Mouse (Mus musculus) testis, adult 2 months (tissue): ENCODE measurements around the gene Fkbp11. TPM values are rescaled to one million over a fixed set of nuclear protein-coding genes. Genes with fewer than 3 reads are reported as not detected.
"Not testable (repeated sequence)": the region's sequence is repeated elsewhere in the genome, so short reads cannot be mapped to it uniquely, and the experiment has no call there.

Experiments
- H3K27ac ChIP-seq: fragments of 200-500 bp; 2 replicates; pipeline ENCODE4 v1.5.1; 2012; ENCODE audit warnings: low read depth, low read length; ENCODE audit not compliant: control insufficient read depth, insufficient read depth
- H3K27me3 ChIP-seq: fragments of 200-500 bp; 2 replicates; pipeline ENCODE4 v1.6.1; 2012; ENCODE audit warnings: mild to moderate bottlenecking, low read length, moderate library complexity; ENCODE audit not compliant: control insufficient read depth, insufficient read depth
- H3K36me3 ChIP-seq: fragments of 200-500 bp; 2 replicates; pipeline ENCODE4 v1.6.1; 2012; ENCODE audit warnings: mild to moderate bottlenecking, low read length; ENCODE audit not compliant: control insufficient read depth, insufficient read depth
- H3K4me1 ChIP-seq: fragments of 200-500 bp; 2 replicates; pipeline ENCODE4 v1.6.1; 2012; ENCODE audit warnings: low read length; ENCODE audit not compliant: control insufficient read depth, insufficient read depth
- H3K4me3 ChIP-seq: fragments of 200-500 bp; 2 replicates; pipeline ENCODE4 v1.5.1; 2012; ENCODE audit warnings: low read depth, mild to moderate bottlenecking, low read length, moderate library complexity, mixed read lengths; ENCODE audit not compliant: control insufficient read depth
- CTCF ChIP-seq: fragments of 200-500 bp; IDR thresholded peaks from 2 replicates; pipeline ENCODE4 v1.5.1; 2012; ENCODE audit warnings: low read depth, mild to moderate bottlenecking, inconsistent platforms, low read length, moderate library complexity; ENCODE audit not compliant: control insufficient read depth, insufficient read depth, insufficient replicate concordance
- POLR2A ChIP-seq: fragments of 200-500 bp; IDR thresholded peaks from 2 replicates; pipeline ENCODE4 v1.6.1; 2012; ENCODE audit warnings: low read depth, mild to moderate bottlenecking, inconsistent platforms, low read length, moderate library complexity; ENCODE audit not compliant: control insufficient read depth
- polyA plus RNA-seq: library from polyadenylated mRNA; depleted of rRNA; stranded (reverse); fragments of >200 nt; gene quantifications from 2 replicates; pipeline ENCODE4 v1.2.3, GENCODE M21; 2012

Fkbp11 gene
- polyA plus RNA-seq, 1 experiment: 1.0 TPM

DNA sequence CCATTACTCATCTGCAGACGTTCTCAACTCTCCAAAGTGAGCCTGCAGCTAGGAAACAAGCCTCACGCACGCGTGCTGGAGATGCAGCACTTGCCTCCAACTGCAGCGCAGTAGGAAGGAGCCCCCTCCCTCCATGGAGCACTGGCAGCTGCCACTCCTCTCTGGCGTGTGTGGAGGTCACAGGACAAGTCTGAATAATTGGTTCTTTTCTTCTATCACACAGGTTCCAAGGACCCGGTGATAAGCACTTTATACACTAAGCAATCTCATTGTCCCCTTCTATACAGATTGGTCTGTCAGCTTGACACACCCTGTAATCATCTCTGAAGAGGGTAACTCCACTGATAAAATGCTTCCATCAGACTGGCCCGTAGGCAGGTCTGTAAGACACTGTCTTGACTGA is 25.0 kb upstream of the Fkbp11 start:
- Histone ChIP-seq H3K4me1 (no peaks in the 10 kb centered on the region; the same call in 1 of the 2 replicates), H3K36me3 (no peaks in the 10 kb centered on the region; the same call in 1 of the 2 replicates), H3K27ac (no peak overlapping the region), H3K27me3 (no peaks in the 10 kb centered on the region), H3K4me3 (no peak overlapping the region)
- TF ChIP-seq CTCF: no peak
- 0 out of 2 replicates have a peak, but pooled peaks have one; percentile 14 for TF ChIP-seq POLR2A

DNA sequence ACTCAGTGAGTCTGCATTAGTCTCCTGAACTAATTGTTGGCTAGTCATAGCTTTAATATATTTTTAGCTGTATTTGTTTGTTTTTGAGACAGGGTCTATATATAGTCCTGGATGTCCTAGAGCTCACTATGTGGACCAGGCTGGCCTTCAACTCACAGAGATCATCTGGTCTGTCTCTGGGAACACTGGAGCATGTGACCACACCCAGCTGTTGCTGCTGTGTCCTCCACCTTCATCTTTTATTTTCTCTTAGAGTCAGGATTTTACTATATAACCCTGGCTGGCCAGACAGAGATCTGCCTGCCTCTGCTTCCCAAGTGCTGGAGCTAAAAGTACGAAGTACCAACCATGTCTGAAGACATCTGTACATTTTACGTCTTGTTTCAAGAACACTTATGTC is 21.1 kb upstream of the Fkbp11 start:
- Histone ChIP-seq H3K4me1 (no peaks in the 10 kb centered on the region; the same call in 1 of the 2 replicates), H3K4me3 (no peak overlapping the region), H3K27ac (no peak overlapping the region), H3K27me3 (no peaks in the 10 kb centered on the region), H3K36me3 (no peaks in the 10 kb centered on the region; the same call in 1 of the 2 replicates)
- TF ChIP-seq POLR2A (no peak), CTCF (no peak)

DNA sequence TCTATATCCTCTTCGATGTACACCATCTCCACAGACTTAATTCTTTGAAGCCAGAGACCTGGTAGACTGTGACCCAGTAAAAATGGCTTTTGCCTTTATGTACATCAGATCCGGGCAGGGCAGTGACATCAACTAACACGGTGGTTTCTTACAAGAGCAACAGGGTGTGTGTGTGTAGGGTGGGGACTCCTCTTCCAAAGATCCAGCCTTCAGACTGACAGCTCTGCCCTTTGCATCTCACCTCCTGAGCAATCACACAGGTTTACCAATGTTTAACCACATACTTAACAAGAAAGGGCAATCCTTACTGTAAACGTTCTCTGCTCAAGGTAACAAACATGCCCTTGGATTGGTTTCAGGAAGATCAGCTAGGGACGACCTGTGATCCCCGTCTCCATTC is 19.3 kb upstream of the Fkbp11 start:
- no peak overlapping the region for H3K4me3 ChIP-seq
- no peaks in the 10 kb centered on the region; the same call in 1 of the 2 replicates for H3K4me1 ChIP-seq
- no peak overlapping the region for H3K27ac ChIP-seq
- H3K27me3 ChIP-seq: no peaks in the 10 kb centered on the region
- TF ChIP-seq CTCF (no peak), POLR2A (no peak)
- H3K36me3 ChIP-seq: no peaks in the 10 kb centered on the region; the same call in 1 of the 2 replicates

DNA sequence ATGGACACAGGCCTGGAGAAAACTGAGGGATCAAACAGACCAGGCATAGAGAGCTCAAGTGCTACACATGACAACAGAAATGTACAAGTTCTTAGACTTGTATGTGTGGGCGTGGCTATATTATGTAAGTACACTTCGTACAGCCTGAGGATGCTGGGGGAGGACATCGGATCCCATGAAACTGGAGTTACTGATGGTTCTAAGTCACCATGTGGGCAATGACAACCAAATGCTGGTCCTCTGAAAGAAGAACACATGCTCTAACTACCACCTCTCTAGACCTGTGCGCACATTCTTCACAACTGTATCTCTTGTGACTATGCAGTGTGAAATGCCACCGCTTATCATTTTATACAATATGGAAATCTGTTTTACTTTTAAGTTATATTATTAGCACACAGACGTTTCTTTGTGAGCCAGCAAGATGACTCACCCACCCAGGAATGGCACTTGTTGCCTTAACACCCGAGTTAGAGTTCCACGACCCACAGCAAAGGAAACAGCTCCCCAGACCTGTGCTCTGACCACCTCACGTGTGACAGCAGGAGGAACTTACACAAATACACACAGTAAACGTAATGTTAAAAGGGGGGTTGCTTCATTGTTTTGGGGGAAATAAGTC is 18.5 kb upstream of the Fkbp11 start:
- TF ChIP-seq CTCF: no peak
- no peak overlapping the region for H3K27ac ChIP-seq
- no peaks in the 10 kb centered on the region; the same call in 1 of the 2 replicates for H3K4me1 ChIP-seq
- no peak overlapping the region for H3K4me3 ChIP-seq
- H3K27me3 ChIP-seq: no peaks in the 10 kb centered on the region
- H3K36me3 ChIP-seq: no peaks in the 10 kb centered on the region

DNA sequence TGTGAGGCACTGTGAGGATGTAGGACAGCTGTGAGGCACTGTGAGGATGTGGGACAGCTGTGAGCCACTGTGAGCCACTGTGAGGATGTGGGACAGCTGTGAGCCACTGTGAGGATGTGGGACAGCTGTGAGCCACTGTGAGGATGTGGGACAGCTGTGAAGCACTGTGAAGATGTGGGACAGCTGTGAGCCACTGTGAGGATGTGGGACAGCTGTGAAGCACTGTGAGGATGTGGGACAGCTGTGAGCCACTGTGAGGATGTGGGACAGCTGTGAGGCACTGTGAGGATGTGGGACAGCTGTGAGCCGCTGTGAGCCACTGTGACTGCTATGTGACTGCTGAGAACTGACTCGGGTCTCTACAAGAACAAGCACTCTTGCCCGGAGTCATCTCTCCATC is 15.9 kb upstream of the Fkbp11 start:
- not testable (repeated sequence) for H3K27me3 ChIP-seq, H3K27ac ChIP-seq, H3K4me1 ChIP-seq, H3K36me3 ChIP-seq, H3K4me3 ChIP-seq

DNA sequence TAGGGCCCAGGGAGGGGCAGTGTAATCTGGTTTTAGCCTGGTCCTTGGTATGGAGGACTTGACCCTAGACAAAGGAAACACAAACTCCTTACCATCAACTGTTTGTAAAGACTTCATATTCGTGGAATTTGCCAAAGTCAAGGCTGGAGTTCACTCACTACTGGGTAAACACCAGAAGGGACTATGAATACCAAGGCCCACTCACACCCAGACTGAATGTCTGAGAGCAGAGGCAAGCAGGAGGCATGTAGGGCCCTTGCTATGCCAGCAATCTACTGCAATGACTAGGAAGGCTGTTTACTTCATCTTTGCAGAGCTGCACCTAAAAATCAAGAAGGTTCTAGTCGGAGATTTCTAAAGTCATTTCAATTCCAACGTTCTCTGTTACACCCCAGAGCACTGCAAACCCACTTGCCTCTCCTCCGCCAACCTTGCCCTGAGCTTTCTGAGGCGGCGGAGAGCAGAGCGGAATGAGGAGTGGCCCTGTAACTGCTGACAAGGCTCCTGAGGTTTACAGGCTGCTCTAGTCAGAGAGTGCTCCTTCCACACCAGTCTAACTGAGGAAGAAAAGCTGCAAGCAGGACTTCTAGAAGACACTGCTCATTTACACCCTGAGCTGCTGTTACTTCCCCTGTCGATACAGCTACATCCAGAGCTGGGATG is 14.9 kb upstream of the Fkbp11 start:
- Histone ChIP-seq H3K27ac (no peak overlapping the region), H3K27me3 (no peaks in the 10 kb centered on the region), H3K36me3 (no peaks in the 10 kb centered on the region; the same call in 1 of the 2 replicates), H3K4me3 (no peak overlapping the region), H3K4me1 (no peaks in the 10 kb centered on the region; the same call in 1 of the 2 replicates)
- TF ChIP-seq CTCF: no peak
- TF ChIP-seq POLR2A: no peak

DNA sequence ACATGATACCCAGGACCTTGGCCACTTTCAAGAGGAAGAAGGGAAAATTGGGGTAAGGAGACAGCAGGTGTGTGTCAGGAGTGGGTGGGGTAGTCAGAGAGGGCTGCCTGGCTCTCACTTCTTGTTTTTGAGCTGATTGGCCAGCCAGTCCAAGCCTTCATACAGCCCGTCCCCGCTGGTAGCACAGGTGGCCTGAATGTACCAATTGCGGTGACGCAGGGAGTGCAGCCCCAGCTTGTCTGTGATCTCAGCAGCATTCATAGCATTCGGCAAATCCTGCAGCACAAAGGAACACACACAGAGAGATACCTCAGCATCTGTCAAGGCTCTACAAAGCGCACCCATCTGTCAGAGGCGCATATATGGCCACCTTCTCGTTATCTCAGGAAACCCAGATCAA is 12.2 kb upstream of the Fkbp11 start:
- Histone ChIP-seq H3K27me3 (no peaks in the 10 kb centered on the region), H3K4me1 (peaks cover under 1% of the 10 kb centered on the region; the same call in 1 of the 2 replicates), H3K27ac (no peak overlapping the region), H3K4me3 (no peak overlapping the region), H3K36me3 (no peaks in the 10 kb centered on the region; the same call in 1 of the 2 replicates)
- TF ChIP-seq CTCF (no peak), POLR2A (no peak)

DNA sequence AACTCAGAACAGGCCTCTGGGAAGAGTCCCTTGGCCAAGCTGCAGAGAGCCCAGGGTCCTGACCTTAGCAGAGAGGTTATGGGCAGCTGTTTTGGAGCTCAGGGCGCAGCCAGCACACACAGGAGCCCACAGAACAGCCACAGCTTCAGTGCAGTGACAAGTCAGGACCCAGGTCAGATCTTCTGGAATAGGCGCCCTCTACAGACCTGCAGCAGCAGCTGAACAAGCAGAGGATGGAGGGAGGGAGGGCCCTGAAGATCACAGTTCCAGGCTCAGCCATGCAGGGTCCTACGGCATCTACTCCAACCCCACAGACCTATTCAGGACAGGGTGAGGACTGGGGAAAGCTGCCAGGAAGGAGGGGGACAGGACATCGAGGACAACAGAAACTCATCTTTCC is 10.8 kb upstream of the Fkbp11 start:
- no peak for TF ChIP-seq POLR2A
- TF ChIP-seq CTCF: no peak
- Histone ChIP-seq H3K4me1 (peaks cover 4% of the 10 kb centered on the region; the same call in 1 of the 2 replicates), H3K36me3 (no peaks in the 10 kb centered on the region; the same call in 1 of the 2 replicates), H3K27me3 (no peaks in the 10 kb centered on the region), H3K27ac (no peak overlapping the region), H3K4me3 (no peak overlapping the region)
